Mouse (Mus musculus) kidney, embryonic 14.5 days (tissue): Measurements from ENCODE around the gene Ptbp3. TPM values are rescaled to one million over a fixed set of nuclear protein-coding genes. Genes with fewer than 3 reads are reported as not detected.

Source experiments
- ATAC-seq: fragments of 200-750 bp; cut with Nextera tagmentation; 2 replicates; pipeline ENCODE4 v1.8.0; 2017; ENCODE audit warnings: moderate number of reproducible peaks, mild to moderate bottlenecking, moderate TSS enrichment, moderate library complexity; ENCODE audit not compliant: low FRiP score, low TSS enrichment
- H3K27ac ChIP-seq: fragments of 300-500 bp; sonication (generic); 2 replicates; pipeline ENCODE4 v1.5.1; 2014; ENCODE audit warnings: low read depth, mild to moderate bottlenecking, low read length, moderate library complexity, mixed read lengths
- H3K27me3 ChIP-seq: fragments of 300-500 bp; sonication (generic); 2 replicates; pipeline ENCODE4 v1.6.1; 2014; ENCODE audit warnings: mild to moderate bottlenecking, low read length; ENCODE audit not compliant: control insufficient read depth, insufficient read depth
- H3K36me3 ChIP-seq: fragments of 300-500 bp; sonication (generic); 2 replicates; pipeline ENCODE4 v1.6.1; 2014; ENCODE audit warnings: low read length, mixed read lengths; ENCODE audit not compliant: control insufficient read depth, insufficient read depth
- H3K4me1 ChIP-seq: fragments of 300-500 bp; sonication (generic); 2 replicates; pipeline ENCODE4 v1.6.1; 2014; ENCODE audit warnings: low read length, mixed read lengths; ENCODE audit not compliant: control insufficient read depth, insufficient read depth
- H3K4me2 ChIP-seq: fragments of 300-500 bp; sonication (generic); replicated peaks from 2 replicates; pipeline ENCODE4 v1.6.1; 2014; ENCODE audit warnings: low read depth, mild to moderate bottlenecking, low read length
- H3K4me3 ChIP-seq: fragments of 300-500 bp; sonication (generic); 2 replicates; pipeline ENCODE4 v1.5.1; 2014; ENCODE audit warnings: mild to moderate bottlenecking, low read length
- H3K9ac ChIP-seq: fragments of 300-500 bp; sonication (generic); 2 replicates; pipeline ENCODE4 v1.6.1; 2014; ENCODE audit warnings: low read depth, mild to moderate bottlenecking, low read length, moderate library complexity
- H3K9me3 ChIP-seq: fragments of 300-500 bp; sonication (generic); 2 replicates; pipeline ENCODE4 v1.6.1; 2016; ENCODE audit warnings: low read length; ENCODE audit not compliant: control insufficient read depth
- WGBS: fragments of 180-500 bp; shearing (Covaris S2); extraction: QIAGEN DNeasy Blood & Tissue Kit; methylation state at CpG from one replicate; pipeline ENCODE4 v1.1.7; 2014; 5-methylcytosine and 5-hydroxymethylcytosine counted together
- polyA plus RNA-seq: library from polyadenylated mRNA; unstranded; fragments of >200 nt; fragmentation: Nextera tagmentation; extraction: Ambion mirVana; gene quantifications from 2 replicates; pipeline ENCODE4 v1.2.1, GENCODE M21; 2014

Ptbp3 gene
- polyA plus RNA-seq, 1 experiment from 2014 or later, result 86.1 TPM

DNA sequence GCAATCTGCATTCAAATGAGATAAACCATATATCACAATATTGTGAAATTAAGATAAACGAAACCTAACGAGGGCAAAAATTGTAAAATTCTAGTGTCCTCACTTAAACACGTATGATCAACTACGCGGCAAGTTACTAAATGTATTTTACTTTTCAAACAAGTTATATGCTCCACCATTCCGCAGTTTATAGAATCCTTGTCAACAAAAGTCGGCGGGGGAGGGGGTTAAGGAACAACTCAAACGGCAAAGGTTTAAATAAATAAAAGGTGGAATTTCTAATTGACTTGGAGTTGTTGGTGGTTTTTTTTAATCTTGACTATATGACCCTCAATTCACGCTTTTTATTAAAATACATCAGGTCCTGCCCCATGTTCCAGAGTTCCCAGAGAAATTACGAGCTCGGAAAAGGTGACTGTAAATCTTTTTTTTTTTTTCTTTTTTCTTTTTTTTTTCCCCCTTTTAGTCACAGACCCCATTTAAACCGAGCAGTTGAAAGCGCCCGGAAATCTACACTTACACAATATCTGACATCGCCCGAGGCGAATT is 1.1 kb downstream of the Ptbp3 start:
- no peak for ATAC-seq
- Histone ChIP-seq H3K9me3 (no peaks in the 10 kb centered on the region), H3K27ac (peak overlapping the region; percentile 97), H3K4me1 (peaks cover 13% of the 10 kb centered on the region), H3K4me2 (peak overlapping the region; percentile 80), H3K9ac (peak overlapping the region; percentile 96), H3K27me3 (no peaks in the 10 kb centered on the region), H3K4me3 (peak overlapping the region; percentile 90), H3K36me3 (no peaks in the 10 kb centered on the region)
- 3% methylated on average over 18 of the region's 18 CpGs for WGBS

DNA sequence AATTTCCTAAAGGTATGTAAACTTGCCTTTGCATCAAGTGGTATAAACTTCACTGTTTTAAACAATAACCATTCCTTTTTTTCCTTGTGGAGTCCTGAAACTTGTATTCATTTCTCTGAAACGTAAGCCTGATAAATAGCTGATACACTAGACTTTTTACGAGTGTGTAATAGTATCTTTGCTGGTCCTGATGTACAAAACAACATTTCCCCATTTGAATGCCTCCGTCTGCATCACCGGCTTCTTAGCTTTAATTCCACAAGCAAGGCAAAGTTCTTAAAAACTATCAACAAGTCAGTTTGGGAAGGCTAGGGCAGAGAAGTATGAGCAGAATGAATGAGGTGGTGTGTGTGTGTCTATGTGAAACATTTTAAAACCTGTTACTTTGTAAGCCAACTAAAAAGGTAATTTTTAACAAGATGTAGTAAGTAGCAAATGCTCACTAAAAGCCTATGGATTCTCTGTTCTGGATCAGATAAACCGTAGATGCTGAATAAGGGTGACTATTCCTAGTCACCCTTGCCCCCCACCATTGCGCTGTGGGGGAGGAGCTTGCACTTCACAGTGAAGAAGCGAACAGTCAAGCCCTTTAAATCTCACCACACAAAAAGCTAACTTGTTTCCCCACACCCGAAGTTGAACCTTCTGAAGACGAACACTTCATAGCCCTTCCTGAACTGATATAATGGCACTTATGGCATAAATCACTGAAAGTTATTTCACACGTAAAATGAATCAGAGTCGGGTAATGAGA is 1.9 kb downstream of the Ptbp3 start:
- no peaks in the 10 kb centered on the region for H3K9me3 ChIP-seq
- peak overlapping the region; percentile 96 for H3K9ac ChIP-seq
- H3K36me3 ChIP-seq, result no peaks in the 10 kb centered on the region
- 10% methylated on average over 11 of the region's 11 CpGs for WGBS
- peak overlapping the region; percentile 90 for H3K4me3 ChIP-seq
- H3K4me1 ChIP-seq, result peaks cover 13% of the 10 kb centered on the region
- no peaks in the 10 kb centered on the region for H3K27me3 ChIP-seq
- H3K27ac ChIP-seq, result peak overlapping the region; percentile 34; the same call in 1 of the 2 replicates
- no peak for ATAC-seq
- peak overlapping the region; percentile 80 for H3K4me2 ChIP-seq

DNA sequence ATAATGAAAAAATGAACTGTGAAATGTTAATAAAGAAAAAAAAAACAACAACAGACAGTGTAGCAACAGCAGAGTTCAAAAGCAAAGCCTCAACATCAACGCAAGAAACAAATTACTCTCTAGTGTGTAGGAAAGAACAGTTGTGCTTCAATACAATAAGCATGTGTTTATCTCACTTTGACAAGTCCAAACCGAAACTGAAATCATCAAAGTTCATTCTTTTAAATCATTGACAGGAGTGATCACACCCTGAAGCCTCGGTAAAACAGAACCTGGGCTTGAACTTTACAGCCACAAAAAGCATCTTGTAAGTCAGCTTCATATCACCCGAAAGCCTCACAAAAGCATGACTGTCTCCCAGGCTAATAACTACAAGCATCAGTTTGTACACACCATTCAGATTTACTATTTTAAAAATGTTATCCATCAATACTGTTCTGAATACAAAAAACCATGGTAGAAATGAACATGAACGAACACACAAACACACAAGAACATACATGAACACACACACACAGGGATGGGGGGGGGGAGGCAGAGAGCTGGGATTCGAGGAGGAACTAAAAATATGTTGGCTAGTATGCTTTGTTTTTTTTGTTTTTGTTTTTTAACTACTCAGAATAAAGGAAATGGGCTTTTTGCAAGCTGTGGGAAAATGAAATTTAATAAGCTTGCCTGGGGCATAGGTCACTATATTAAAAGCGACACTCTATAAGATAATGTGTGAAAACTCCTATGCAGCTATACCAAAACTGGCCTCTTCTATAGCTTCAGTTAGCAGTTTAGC is 2.7 kb downstream of the Ptbp3 start:
- no peaks in the 10 kb centered on the region for H3K9me3 ChIP-seq
- no peak for ATAC-seq
- no peak overlapping the region for H3K27ac ChIP-seq
- 51% methylated on average over 7 of the region's 7 CpGs for WGBS
- H3K4me2 ChIP-seq, result peak overlapping the region; percentile 80
- peak overlapping the region; percentile 18; the same call in 1 of the 2 replicates for H3K9ac ChIP-seq
- H3K4me3 ChIP-seq, result peak overlapping the region; percentile 90; the same call in 1 of the 2 replicates
- H3K36me3 ChIP-seq, result no peaks in the 10 kb centered on the region
- H3K4me1 ChIP-seq, result peaks cover 13% of the 10 kb centered on the region
- no peaks in the 10 kb centered on the region for H3K27me3 ChIP-seq

DNA sequence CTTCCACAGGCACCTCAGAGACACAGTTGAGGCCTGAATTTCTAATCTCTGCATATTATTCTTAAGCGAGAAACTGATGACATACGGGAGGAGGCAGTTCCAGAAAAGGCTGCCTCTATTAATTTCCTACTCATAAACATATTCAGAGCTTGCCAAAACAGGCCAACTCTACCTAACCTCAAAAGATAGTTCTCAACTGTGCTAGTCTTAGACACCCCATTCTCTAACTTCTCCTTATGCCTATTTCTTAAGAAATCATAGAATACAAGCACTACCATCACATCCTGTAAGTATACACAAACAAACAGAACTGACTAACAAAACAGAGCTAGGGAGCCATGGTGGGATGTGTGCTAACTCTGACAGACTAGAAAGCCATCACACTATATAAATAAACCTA is 4.5 kb downstream of the Ptbp3 start:
- no peak overlapping the region for H3K4me3 ChIP-seq
- H3K27me3 ChIP-seq, result no peaks in the 10 kb centered on the region
- WGBS, result 63% methylated on average over 2 of the region's 2 CpGs
- no peak overlapping the region for H3K4me2 ChIP-seq
- H3K9ac ChIP-seq, result no peak overlapping the region
- no peak for ATAC-seq
- H3K4me1 ChIP-seq, result peaks cover 13% of the 10 kb centered on the region
- no peaks in the 10 kb centered on the region for H3K9me3 ChIP-seq
- no peaks in the 10 kb centered on the region for H3K36me3 ChIP-seq
- H3K27ac ChIP-seq, result no peak overlapping the region

DNA sequence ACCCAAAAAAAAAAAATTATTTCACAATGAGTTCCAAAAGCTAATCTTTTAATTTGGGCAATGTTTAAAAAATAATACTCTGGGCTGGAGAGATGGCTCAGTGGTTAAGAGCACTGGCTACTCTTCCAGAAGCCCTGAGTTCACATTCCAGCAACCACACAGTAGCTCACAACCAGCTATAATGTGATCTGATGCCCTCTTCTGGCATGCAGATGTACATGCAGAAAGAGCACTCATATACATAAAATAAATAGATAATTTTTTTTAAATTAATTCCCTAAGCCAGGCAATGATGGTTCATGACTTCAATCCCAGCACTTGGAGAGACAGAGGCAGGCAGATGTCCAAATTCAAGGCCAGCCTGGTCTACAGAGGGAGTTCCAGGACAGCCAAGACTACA is 6.2 kb downstream of the Ptbp3 start:
- Histone ChIP-seq H3K4me2 (no peak overlapping the region), H3K9ac (no peak overlapping the region), H3K36me3 (no peaks in the 10 kb centered on the region), H3K4me1 (peaks cover 13% of the 10 kb centered on the region), H3K27ac (no peak overlapping the region), H3K4me3 (no peak overlapping the region), H3K27me3 (no peaks in the 10 kb centered on the region), H3K9me3 (no peaks in the 10 kb centered on the region)
- ATAC-seq, result no peak

DNA sequence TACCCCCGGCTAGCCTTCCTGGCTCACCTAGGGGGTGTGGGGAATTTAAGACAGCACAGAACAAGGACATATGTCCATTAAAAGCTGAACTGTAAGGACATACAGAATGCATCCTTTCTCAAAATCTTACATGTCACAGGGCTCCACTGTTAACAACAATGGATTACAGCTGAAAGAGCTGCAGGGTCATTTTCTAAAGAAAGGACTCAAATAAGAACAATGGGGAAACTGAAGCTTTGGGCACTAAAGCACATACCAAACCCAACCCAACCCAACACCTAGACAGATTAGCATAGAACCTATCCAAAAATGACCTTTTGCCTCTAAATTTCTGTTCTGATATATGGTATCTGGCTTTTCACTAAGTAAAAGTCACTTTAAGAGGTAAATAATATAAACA is 12.9 kb downstream of the Ptbp3 start:
- no peaks in the 10 kb centered on the region for H3K36me3 ChIP-seq
- no peak overlapping the region for H3K4me2 ChIP-seq
- no peak overlapping the region for H3K27ac ChIP-seq
- H3K4me3 ChIP-seq, result no peak overlapping the region
- H3K4me1 ChIP-seq, result peaks cover 5% of the 10 kb centered on the region; the same call in 1 of the 2 replicates
- H3K9ac ChIP-seq, result no peak overlapping the region
- ATAC-seq, result no peak
- H3K27me3 ChIP-seq, result no peaks in the 10 kb centered on the region
- WGBS, result 86% methylated on average over 1 of the region's 1 CpGs
- H3K9me3 ChIP-seq, result no peaks in the 10 kb centered on the region

DNA sequence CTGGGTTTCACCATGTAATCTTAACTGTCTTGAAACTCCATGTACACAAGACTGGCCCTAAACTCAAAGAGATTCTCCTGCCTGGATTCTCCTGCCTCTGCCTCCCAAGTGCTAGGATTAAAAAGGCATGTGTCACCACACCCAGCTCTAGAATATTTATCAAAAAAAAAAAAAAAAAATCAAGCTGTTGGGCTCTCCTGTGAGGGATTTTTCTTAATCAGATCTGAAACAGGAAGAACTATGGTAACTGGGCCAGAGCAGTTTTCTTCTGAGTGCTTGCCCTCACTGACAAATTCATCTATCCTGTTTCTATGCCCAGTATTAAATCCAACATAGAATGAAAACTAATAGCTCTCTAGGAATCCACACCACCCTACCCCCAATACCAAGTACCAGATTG is 13.5 kb downstream of the Ptbp3 start:
- Histone ChIP-seq H3K9ac (no peak overlapping the region), H3K4me2 (no peak overlapping the region), H3K27ac (no peak overlapping the region), H3K27me3 (no peaks in the 10 kb centered on the region), H3K4me1 (peaks cover 6% of the 10 kb centered on the region; the same call in 1 of the 2 replicates), H3K4me3 (no peak overlapping the region), H3K9me3 (no peaks in the 10 kb centered on the region), H3K36me3 (no peaks in the 10 kb centered on the region)
- no peak for ATAC-seq

DNA sequence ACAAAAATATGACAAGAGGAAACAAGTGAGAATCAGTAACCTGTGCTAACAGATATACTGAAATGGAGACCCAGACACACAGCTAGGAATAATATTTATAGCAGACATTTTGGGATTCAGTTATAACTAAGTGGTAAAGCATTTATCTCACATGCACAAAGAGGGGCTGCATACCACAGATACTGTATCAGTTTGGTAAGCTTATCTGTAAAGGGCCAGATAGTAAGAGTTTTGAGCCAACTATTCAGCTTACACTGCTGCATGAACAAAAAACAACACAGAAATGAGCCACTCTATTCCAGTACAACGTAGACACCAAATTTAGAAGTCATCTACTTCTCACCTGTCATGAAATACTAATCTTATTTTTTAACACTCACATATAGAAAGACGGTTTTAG is 15.9 kb downstream of the Ptbp3 start:
- Histone ChIP-seq H3K27me3 (no peaks in the 10 kb centered on the region), H3K4me1 (peaks cover 10% of the 10 kb centered on the region), H3K4me2 (no peak overlapping the region), H3K36me3 (no peaks in the 10 kb centered on the region), H3K9me3 (no peaks in the 10 kb centered on the region), H3K9ac (no peak overlapping the region), H3K27ac (no peak overlapping the region), H3K4me3 (no peak overlapping the region)
- no peak for ATAC-seq
- 82% methylated on average over 2 of the region's 2 CpGs for WGBS

DNA sequence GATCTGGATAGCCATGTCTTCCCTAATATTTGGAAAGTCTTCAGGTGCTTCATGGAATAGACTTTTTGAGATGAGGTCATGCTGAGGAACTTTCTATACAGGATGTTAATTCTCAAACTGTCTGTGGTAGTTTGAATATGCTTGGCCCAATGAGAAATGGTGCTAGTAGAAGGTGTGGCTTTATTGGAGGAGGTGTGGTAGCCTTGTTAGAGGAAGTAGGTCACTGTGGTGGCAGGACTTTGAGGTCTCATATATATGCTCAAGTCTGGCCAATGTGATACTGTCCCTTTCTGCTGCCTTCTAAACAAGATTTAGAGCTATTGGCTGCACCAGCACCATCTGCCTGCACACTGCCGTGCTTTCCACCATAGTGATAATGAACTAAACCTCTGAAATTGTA is 18.0 kb downstream of the Ptbp3 start:
- no peaks in the 10 kb centered on the region for H3K9me3 ChIP-seq
- no peaks in the 10 kb centered on the region for H3K27me3 ChIP-seq
- H3K4me1 ChIP-seq, result peaks cover 11% of the 10 kb centered on the region
- H3K36me3 ChIP-seq, result no peaks in the 10 kb centered on the region
- H3K4me3 ChIP-seq, result no peak overlapping the region
- 26% methylated on average over 1 of the region's 1 CpGs for WGBS
- no peak overlapping the region for H3K9ac ChIP-seq
- no peak for ATAC-seq
- H3K27ac ChIP-seq, result no peak overlapping the region
- no peak overlapping the region for H3K4me2 ChIP-seq
